Mouse (Mus musculus) heart, postnatal 25 days (tissue): ENCODE measurements around the gene Rfk. TPM values are rescaled to one million over a fixed set of nuclear protein-coding genes. Genes with fewer than 3 reads are reported as not detected.

ENCODE experiments used
- DNase-seq: peaks from one replicate; pipeline ENCODE4 v3.0.0; 2022; ENCODE audit warnings: low spot score
- intact Hi-C: fragments of 180-260 bp; cut with DNase I; formaldehyde crosslinking; loops from one replicate; pipeline ENCODE4 v1.15.1; 2025
- total RNA-seq, 2 experiments: library from RNA; stranded (reverse); gene quantifications; 2 replicates each; pipeline ENCODE4 v1.2.3; 2021

Rfk gene
- 10 to 100 TPM; 62.4 to 64.7 TPM for total RNA-seq

GRCm38 (mm10) chr19:17393841-17394591 is at the start of gene Rfk:
TSS of gene Rfk (plus strand) at chr19:17394043.
- DNase-seq, result peak; percentile 84
- intact Hi-C loops, result no loop called here

GRCm38 (mm10) chr19:17344881-17345280 is 49.0 kb upstream of the Rfk start:
- no peak for DNase-seq
- intact Hi-C loops, result no loop called here

GRCm38 (mm10) chr19:17346716-17347474 is 46.9 kb upstream of the Rfk start:
- no peak for DNase-seq
- intact Hi-C loops, result no loop called here

GRCm38 (mm10) chr19:17347852-17348251 is 46.0 kb upstream of the Rfk start:
- DNase-seq, result no peak
- intact Hi-C loops, result no loop called here

GRCm38 (mm10) chr19:17353727-17354126 is 40.1 kb upstream of the Rfk start:
- intact Hi-C loops, result loop anchor here (10.0 kb wide), 1 partner anchor 129 kb away; no protein-coding TSS in a partner anchor
- DNase-seq, result no peak

GRCm38 (mm10) chr19:17354362-17354761 is 39.5 kb upstream of the Rfk start:
- intact Hi-C loops, result loop anchor here (10.0 kb wide), 1 partner anchor 130 kb away; no protein-coding TSS in a partner anchor
- no peak for DNase-seq

GRCm38 (mm10) chr19:17354797-17355196 is 39.0 kb upstream of the Rfk start:
- intact Hi-C loops, result loop anchor here (10.0 kb wide), 1 partner anchor 130 kb away; no protein-coding TSS in a partner anchor
- DNase-seq, result no peak

GRCm38 (mm10) chr19:17355361-17355760 is 38.5 kb upstream of the Rfk start:
- no peak for DNase-seq
- intact Hi-C loops, result loop anchor here (10.0 kb wide), 1 partner anchor 131 kb away; no protein-coding TSS in a partner anchor

GRCm38 (mm10) chr19:17355950-17356867 is 37.6 kb upstream of the Rfk start:
- intact Hi-C loops, result loop anchor here (2.0 to 10.0 kb wide), 2 partner anchors 131 to 193 kb away; no protein-coding TSS in a partner anchor

GRCm38 (mm10) chr19:17356932-17357331 is 36.9 kb upstream of the Rfk start:
- DNase-seq, result no peak
- intact Hi-C loops, result loop anchor here (2.0 to 10.0 kb wide), 2 partner anchors 132 to 194 kb away; no protein-coding TSS in a partner anchor

More at GRCm38 (mm10) chr19:17355950-17356867, 37.6 kb upstream of the Rfk start:
- peak; percentile 51 for DNase-seq

GRCm38 (mm10) chr19:17357391-17357790 is 36.5 kb upstream of the Rfk start:
- intact Hi-C loops, result loop anchor here (2.0 to 10.0 kb wide), 2 partner anchors 133 to 195 kb away; no protein-coding TSS in a partner anchor
- no peak for DNase-seq

- no peak for DNase-seq
- intact Hi-C loops, result loop anchor here (10.0 kb wide), 1 partner anchor 135 kb away; no protein-coding TSS in a partner anchor
Measured at GRCm38 (mm10) chr19:17359315-17359890, 34.4 kb upstream of the Rfk start.

- DNase-seq, result no peak
- intact Hi-C loops, result no loop called here
Measured at GRCm38 (mm10) chr19:17361181-17361580, 32.7 kb upstream of the Rfk start.

GRCm38 (mm10) chr19:17364741-17365140 is 29.1 kb upstream of the Rfk start:
- intact Hi-C loops, result loop anchor here (2.0 kb wide), 1 partner anchor 240 kb away; no protein-coding TSS in a partner anchor
- DNase-seq, result no peak

GRCm38 (mm10) chr19:17366364-17367090 is 27.3 kb upstream of the Rfk start:
- intact Hi-C loops, result no loop called here

GRCm38 (mm10) chr19:17368557-17368956 is 25.3 kb upstream of the Rfk start:
- intact Hi-C loops, result no loop called here

More at GRCm38 (mm10) chr19:17366364-17367090, 27.3 kb upstream of the Rfk start:
- DNase-seq, result no peak

GRCm38 (mm10) chr19:17369581-17369980 is 24.3 kb upstream of the Rfk start:
- DNase-seq, result no peak
- intact Hi-C loops, result no loop called here

More at GRCm38 (mm10) chr19:17368557-17368956, 25.3 kb upstream of the Rfk start:
- DNase-seq, result no peak

- intact Hi-C loops, result no loop called here
- DNase-seq, result no peak
Measured at GRCm38 (mm10) chr19:17372701-17373100, 21.1 kb upstream of the Rfk start, which contains the start of gene Gcnt1. TSS of gene Gcnt1 (minus strand) at chr19:17372844.
